Mouse (Mus musculus) E14TG2a.4 (cell line): ENCODE data around the gene Pck1.
A peak's percentile ranks its signal among the peaks of the same experiment; 100 is the strongest.

Source experiments
- H3K27me3 ChIP-seq: 2 replicates; pipeline ENCODE4 v1.6.1; 2014; ENCODE audit warnings: low read length, control low read depth; ENCODE audit not compliant: insufficient read depth
- H3K36me3 ChIP-seq: 2 replicates; pipeline ENCODE4 v1.6.1; 2014; ENCODE audit warnings: low read length, control low read depth; ENCODE audit not compliant: insufficient read depth
- H3K4me1 ChIP-seq: replicated peaks from 2 replicates; pipeline ENCODE4 v1.6.1; 2014; ENCODE audit warnings: low read depth, low read length, control low read depth
- H3K4me3 ChIP-seq: replicated peaks from 2 replicates; pipeline ENCODE4 v1.5.1; 2014; ENCODE audit warnings: mild to moderate bottlenecking, low read length
- H3K9me3 ChIP-seq: 2 replicates; pipeline ENCODE4 v1.6.1; 2014; ENCODE audit warnings: low read length, control low read depth
- CTCF ChIP-seq: conservative IDR thresholded peaks from 2 replicates; pipeline ENCODE4 v1.5.1; 2014; ENCODE audit warnings: low read length
- NANOG ChIP-seq: IDR thresholded peaks from 2 replicates; pipeline ENCODE4 v1.6.1; 2014; ENCODE audit warnings: borderline replicate concordance, low read length, mixed read lengths
- POU5F1 ChIP-seq: IDR thresholded peaks from 2 replicates; pipeline ENCODE4 v1.6.1; 2014; ENCODE audit warnings: low read length, borderline replicate concordance

Pck1 gene

GRCm38 (mm10) chr2:173180721-173181388 is 28.0 kb downstream of the Pck1 start:
- Histone ChIP-seq H3K4me3 (no peak overlapping the region), H3K27me3 (peaks cover 47% of the 10 kb centered on the region), H3K4me1 (peaks cover 11% of the 10 kb centered on the region), H3K9me3 (peaks cover 2% of the 10 kb centered on the region), H3K36me3 (no peaks in the 10 kb centered on the region)
- TF ChIP-seq POU5F1 (no peak), NANOG (no peak), CTCF (no peak)

GRCm38 (mm10) chr2:173181486-173181885 is 28.6 kb downstream of the Pck1 start:
- TF ChIP-seq NANOG (no peak), CTCF (no peak), POU5F1 (no peak)
- Histone ChIP-seq H3K27me3 (peaks cover 49% of the 10 kb centered on the region), H3K36me3 (no peaks in the 10 kb centered on the region), H3K4me3 (no peak overlapping the region), H3K4me1 (peaks cover 15% of the 10 kb centered on the region), H3K9me3 (no peaks in the 10 kb centered on the region)

- Histone ChIP-seq H3K9me3 (no peaks in the 10 kb centered on the region), H3K4me1 (peaks cover 19% of the 10 kb centered on the region), H3K4me3 (no peak overlapping the region), H3K36me3 (no peaks in the 10 kb centered on the region), H3K27me3 (peaks cover 48% of the 10 kb centered on the region)
- TF ChIP-seq NANOG: no peak
These were observed 29.1 kb downstream of the Pck1 start for GRCm38 (mm10) chr2:173181901-173182300.

- Histone ChIP-seq H3K9me3 (no peaks in the 10 kb centered on the region), H3K27me3 (peaks cover 40% of the 10 kb centered on the region), H3K4me3 (no peak overlapping the region), H3K36me3 (no peaks in the 10 kb centered on the region), H3K4me1 (peaks cover 28% of the 10 kb centered on the region)
- no peak for TF ChIP-seq POU5F1
- no peak for TF ChIP-seq NANOG
- TF ChIP-seq CTCF: no peak
These were observed 29.9 kb downstream of the Pck1 start for GRCm38 (mm10) chr2:173182796-173183195.

GRCm38 (mm10) chr2:173183311-173183710 is 30.5 kb downstream of the Pck1 start:
- H3K4me3 ChIP-seq: no peak overlapping the region
- H3K27me3 ChIP-seq: peaks cover 37% of the 10 kb centered on the region
- H3K36me3 ChIP-seq: no peaks in the 10 kb centered on the region
- H3K9me3 ChIP-seq: no peaks in the 10 kb centered on the region
- H3K4me1 ChIP-seq: peaks cover 28% of the 10 kb centered on the region
- TF ChIP-seq CTCF (no peak), NANOG (no peak), POU5F1 (no peak)

GRCm38 (mm10) chr2:173183836-173184460 is 31.1 kb downstream of the Pck1 start:
- Histone ChIP-seq H3K9me3 (no peaks in the 10 kb centered on the region), H3K4me3 (no peak overlapping the region), H3K27me3 (peaks cover 37% of the 10 kb centered on the region), H3K36me3 (no peaks in the 10 kb centered on the region), H3K4me1 (peaks cover 28% of the 10 kb centered on the region)
- no peak for TF ChIP-seq NANOG
- TF ChIP-seq CTCF: peak; percentile 56

GRCm38 (mm10) chr2:173184475-173185080 is 31.7 kb downstream of the Pck1 start:
- peaks cover 36% of the 10 kb centered on the region for H3K27me3 ChIP-seq
- H3K36me3 ChIP-seq: no peaks in the 10 kb centered on the region
- H3K4me1 ChIP-seq: peaks cover 28% of the 10 kb centered on the region
- no peak; the same call in 1 of the 2 replicates for TF ChIP-seq CTCF
- no peak for TF ChIP-seq NANOG
- TF ChIP-seq POU5F1: no peak
- H3K4me3 ChIP-seq: no peak overlapping the region
- no peaks in the 10 kb centered on the region for H3K9me3 ChIP-seq

- peaks cover 28% of the 10 kb centered on the region for H3K4me1 ChIP-seq
- H3K9me3 ChIP-seq: no peaks in the 10 kb centered on the region
- no peak overlapping the region for H3K4me3 ChIP-seq
- H3K27me3 ChIP-seq: peaks cover 35% of the 10 kb centered on the region
- no peaks in the 10 kb centered on the region for H3K36me3 ChIP-seq
- TF ChIP-seq CTCF (no peak), NANOG (no peak), POU5F1 (no peak)
These were observed 32.4 kb downstream of the Pck1 start for GRCm38 (mm10) chr2:173185282-173185681.
